In genomic region chr7:3389444-3390412, GRCm38 (mm10) we compare ENCODE assay signal across 9 mouse cellular contexts. TPM values are rescaled to one million over a fixed set of nuclear protein-coding genes. Genes with fewer than 3 reads are reported as not detected.
DNase-seq lines count a peak whose midpoint lies in the region; ATAC-seq and TF ChIP-seq lines count a peak whose summit lies in the region.
"Had no signal": no experiment of that assay in that cellular context is flagged by ENCODE, and none has a peak within 500 bp of the region (broad histone marks: within the 10 kb centered on the region; RNA-seq: fewer than 3 reads in every experiment).

No protein-coding gene starts in this region.

- no peak for ATAC-seq in cerebellum, adult (ENCODE audit: insufficient number of reproducible peaks, low FRiP score, low TSS enrichment)
- no peak for ATAC-seq in intestine, postnatal 0 days
- peak; percentile 53 for ATAC-seq in neural tube, embryonic 11.5 days (ENCODE audit: insufficient read depth, low FRiP score, low TSS enrichment)

- TF ChIP-seq CTCF in intestine, postnatal 0 days (IDR thresholded peaks at IDR 0.05; ENCODE audit: low read depth): no peak

- H3K27ac ChIP-seq in intestine, postnatal 0 days (ENCODE audit: low read depth, low read length): no peak overlapping the region
- peak overlapping the region; percentile 77 for H3K27ac ChIP-seq in limb, embryonic 10.5 days
- H3K27ac ChIP-seq in neural tube, embryonic 11.5 days (ENCODE audit: low read depth, low read length): no peak overlapping the region

- 3% methylated on average over 17 of the region's 17 CpGs for WGBS in intestine, postnatal 0 days
- WGBS in limb, embryonic 10.5 days: 4% methylated on average over 16 of the region's 17 CpGs
- 3% methylated on average over 17 of the region's 17 CpGs for WGBS in neural tube, embryonic 11.5 days

- no peak overlapping the region for H3K9ac ChIP-seq in intestine, postnatal 0 days (ENCODE audit: low read depth, low read length)
- no peak overlapping the region for H3K9ac ChIP-seq in neural tube, embryonic 11.5 days (ENCODE audit: low read length)

- H3K4me2 ChIP-seq in intestine, postnatal 0 days (replicated peaks; ENCODE audit: low read depth): peak overlapping the region; percentile 38
- H3K4me2 ChIP-seq in neural tube, embryonic 11.5 days (ENCODE audit: low read depth): peak overlapping the region; percentile 57

- no peaks in the 10 kb centered on the region for H3K9me3 ChIP-seq in intestine, postnatal 0 days (ENCODE audit: control insufficient read depth)
- H3K9me3 ChIP-seq in limb, embryonic 10.5 days (replicated peaks): no peaks in the 10 kb centered on the region
- no peaks in the 10 kb centered on the region for H3K9me3 ChIP-seq in neural tube, embryonic 11.5 days (ENCODE audit: control insufficient read depth, low read length)

- peak; percentile 49 for DNase-seq in cerebellum, adult 11 months
- peak; percentile 63 for DNase-seq in cerebellum, adult 9-11 months
- peak; percentile 64 to 75 for DNase-seq in frontal cortex, postnatal 25 days (ENCODE audit: low spot score in 2 of 2)
- DNase-seq in limb, embryonic 10.5 days (ENCODE audit: low spot score): peak; percentile 65
- peak; percentile 67 for DNase-seq in neural tube, embryonic 11.5 days (ENCODE audit: low spot score)
- no peak for DNase-seq in natural killer cell, adult 2 months (ENCODE audit: low spot score in 2 of 2)

- no peaks in the 10 kb centered on the region for H3K4me1 ChIP-seq in intestine, postnatal 0 days (replicated peaks; ENCODE audit: control insufficient read depth, insufficient read depth, low read length)
- peaks cover 36% of the 10 kb centered on the region for H3K4me1 ChIP-seq in limb, embryonic 10.5 days
- peaks cover 5% of the 10 kb centered on the region; the same call in 1 of the 2 replicates for H3K4me1 ChIP-seq in neural tube, embryonic 11.5 days (ENCODE audit: control insufficient read depth, insufficient read depth, low read length)

- H3K27me3 ChIP-seq in intestine, postnatal 0 days (replicated peaks; ENCODE audit: control insufficient read depth, insufficient read depth, low read length): no peaks in the 10 kb centered on the region
- H3K27me3 ChIP-seq in limb, embryonic 10.5 days (ENCODE audit: low read depth, poor library complexity, severe bottlenecking): no peaks in the 10 kb centered on the region
- no peaks in the 10 kb centered on the region for H3K27me3 ChIP-seq in neural tube, embryonic 11.5 days (ENCODE audit: control insufficient read depth, insufficient read depth, low read length)

- no peak overlapping the region for H3K4me3 ChIP-seq in intestine, postnatal 0 days (ENCODE audit: low read depth, low read length)
- peak overlapping the region; percentile 51 for H3K4me3 ChIP-seq in limb, embryonic 10.5 days
- peak overlapping the region; percentile 33 for H3K4me3 ChIP-seq in neural tube, embryonic 11.5 days (ENCODE audit: low read depth, low read length)

- H3K36me3 ChIP-seq in intestine, postnatal 0 days (ENCODE audit: control insufficient read depth, insufficient read depth): no peaks in the 10 kb centered on the region
- peaks cover 9% of the 10 kb centered on the region for H3K36me3 ChIP-seq in limb, embryonic 10.5 days
- no peaks in the 10 kb centered on the region for H3K36me3 ChIP-seq in neural tube, embryonic 11.5 days (ENCODE audit: control insufficient read depth, insufficient read depth, low read length)

RNA-seq across cellular contexts. Expression of gene Cacng8, which starts 0.8 kb away (rescaled TPM):
- 0.27 and 0.85 TPM in 2 replicates for polyA plus RNA-seq in intestine, postnatal 0 days (2015; fragmentation: Nextera tagmentation; extraction: Ambion mirVana)
- polyA plus RNA-seq in limb, embryonic 10.5 days (2016; fragmentation: Nextera tagmentation; extraction: Ambion mirVana): 3.3 and 8.3 TPM in 2 replicates
- polyA plus RNA-seq in neural tube, embryonic 11.5 days (2014; fragmentation: Nextera tagmentation; extraction: Ambion mirVana): 4.9 and 5.1 TPM in 2 replicates

RNA-seq across cellular contexts. Expression of gene Cacng6, which starts 34.3 kb away (rescaled TPM):
- polyA plus RNA-seq in intestine, postnatal 0 days (2015; fragmentation: Nextera tagmentation; extraction: Ambion mirVana): 0.22 and 0.33 TPM in 2 replicates
- polyA plus RNA-seq in limb, embryonic 10.5 days (2016; fragmentation: Nextera tagmentation; extraction: Ambion mirVana): 0.26 TPM in 1 of 2 replicates, not detected in the other
- 1.4 and 1.6 TPM in 2 replicates for polyA plus RNA-seq in neural tube, embryonic 11.5 days (2014; fragmentation: Nextera tagmentation; extraction: Ambion mirVana)
- polyA plus RNA-seq: gonadal fat pad, adult 2 months had no signal

RNA-seq across cellular contexts. Expression of gene Cacng7, which starts 57.0 kb away (rescaled TPM):
- polyA plus RNA-seq in intestine, postnatal 0 days (2015; fragmentation: Nextera tagmentation; extraction: Ambion mirVana): 0.63 and 0.86 TPM in 2 replicates
- 0.67 and 2.4 TPM in 2 replicates for polyA plus RNA-seq in limb, embryonic 10.5 days (2016; fragmentation: Nextera tagmentation; extraction: Ambion mirVana)
- polyA plus RNA-seq in neural tube, embryonic 11.5 days (2014; fragmentation: Nextera tagmentation; extraction: Ambion mirVana): 2.9 and 3.5 TPM in 2 replicates

Comparison
In these comparisons a context has a peak if more than half of its experiments do, and no peak if none do; other contexts are left out.
1. DNase-seq: peak in cerebellum, adult 11 months (single experiment), cerebellum, adult 9-11 months (single experiment), frontal cortex, postnatal 25 days (2 of 2), limb, embryonic 10.5 days (single experiment) and neural tube, embryonic 11.5 days (single experiment); none in natural killer cell, adult 2 months (0 of 2).